Mouse (Mus musculus): ENCODE results near the gene Amdhd2. TPM values are rescaled to one million over a fixed set of nuclear protein-coding genes. Genes with fewer than 3 reads are reported as not detected.
"Not testable (repeated sequence)": the region's sequence is repeated elsewhere in the genome, so short reads cannot be mapped to it uniquely, and the experiment has no call there.

Gene Amdhd2
- polyA plus RNA-seq, 1 experiment from 2014 or later: 30.8 TPM

DNA sequence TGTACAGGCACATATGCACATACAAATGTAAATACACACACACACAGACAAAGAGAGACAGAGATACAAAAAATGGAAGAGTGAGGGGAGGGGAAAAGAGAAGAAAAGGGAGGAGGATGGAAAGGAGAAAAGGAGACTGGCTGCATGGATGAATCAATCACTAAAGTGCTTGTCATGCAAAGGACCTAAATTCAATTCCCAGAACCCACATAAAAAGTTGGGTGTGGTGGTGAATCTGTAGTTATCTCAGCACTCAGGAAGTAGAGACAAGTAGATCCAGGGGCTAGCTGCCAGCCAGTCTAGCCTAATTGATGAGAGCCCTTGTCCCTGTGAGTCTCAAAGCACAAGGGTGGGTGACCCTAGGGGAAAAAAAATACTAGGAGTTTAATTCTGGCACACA lies 29.5 kb downstream of the Amdhd2 start:
- H3K36me3 ChIP-seq (ENCODE audit: control insufficient read depth, insufficient read depth, low read length): no peaks in the 10 kb centered on the region
- no peak for ATAC-seq (ENCODE audit: low read depth)
- H3K9ac ChIP-seq (ENCODE audit: low read length): no peak overlapping the region
- no peak overlapping the region for H3K27ac ChIP-seq (ENCODE audit: low read length)
- peaks cover 6% of the 10 kb centered on the region; the same call in 1 of the 2 replicates for H3K4me1 ChIP-seq (replicated peaks; ENCODE audit: control insufficient read depth, insufficient read depth, low read length)
- H3K27me3 ChIP-seq (ENCODE audit: control insufficient read depth, insufficient read depth, low read depth, low read length): no peaks in the 10 kb centered on the region
- H3K4me2 ChIP-seq (ENCODE audit: low read depth, low read length): no peak overlapping the region
- H3K4me3 ChIP-seq (ENCODE audit: low read length): no peak overlapping the region
- no peaks in the 10 kb centered on the region for H3K9me3 ChIP-seq (ENCODE audit: control insufficient read depth, low read length)

DNA sequence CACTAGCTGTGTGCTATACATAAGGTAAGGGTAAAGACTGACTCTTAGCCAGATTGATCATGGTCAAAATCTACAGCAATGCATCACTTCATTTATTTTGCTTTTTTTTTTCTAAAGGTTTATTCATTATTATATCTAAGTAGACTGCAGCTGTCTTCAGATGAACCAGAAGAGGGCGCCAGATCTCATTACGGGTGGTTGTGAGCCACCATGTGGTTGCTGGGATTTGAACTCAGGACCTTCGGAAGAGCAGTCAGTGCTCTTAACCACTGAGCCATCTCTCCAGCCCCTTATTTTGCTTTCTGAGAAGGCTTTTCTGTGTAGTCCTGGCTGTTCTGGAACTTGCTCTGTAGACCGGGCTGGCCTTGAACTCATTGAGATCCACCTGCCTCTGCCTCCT lies 30.6 kb downstream of the Amdhd2 start:
- H3K9ac ChIP-seq (ENCODE audit: low read length); H3K4me3 ChIP-seq (ENCODE audit: low read length); H3K9me3 ChIP-seq (ENCODE audit: control insufficient read depth, low read length); H3K27ac ChIP-seq (ENCODE audit: low read length); H3K27me3 ChIP-seq (ENCODE audit: control insufficient read depth, insufficient read depth, low read depth, low read length); ATAC-seq (ENCODE audit: low read depth); H3K36me3 ChIP-seq (ENCODE audit: control insufficient read depth, insufficient read depth, low read length); H3K4me1 ChIP-seq (replicated peaks; ENCODE audit: control insufficient read depth, insufficient read depth, low read length); H3K4me2 ChIP-seq (ENCODE audit: low read depth, low read length): not testable (repeated sequence)
- 94% methylated on average over 4 of the region's 4 CpGs for WGBS

DNA sequence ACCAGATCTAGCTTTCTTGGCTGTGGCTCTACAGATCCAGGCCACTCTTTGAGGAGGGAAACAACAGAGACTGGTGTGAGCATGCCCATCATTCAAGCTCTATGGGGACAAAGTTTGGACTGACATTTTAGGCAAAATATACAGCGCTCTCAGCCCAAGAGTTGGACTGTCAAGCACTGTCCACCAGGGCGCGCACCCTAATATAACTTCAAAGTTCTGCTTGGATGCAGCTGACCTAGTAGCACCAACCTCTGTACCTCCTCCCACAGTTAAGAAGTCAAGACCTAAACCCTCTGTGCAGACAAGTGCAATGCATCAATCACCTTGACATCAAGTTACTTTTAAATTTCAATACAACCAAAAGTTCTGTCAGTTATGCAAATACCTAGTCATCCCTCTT lies 32.0 kb downstream of the Amdhd2 start:
- Histone ChIP-seq H3K36me3 (ENCODE audit: control insufficient read depth, insufficient read depth, low read length) (no peaks in the 10 kb centered on the region), H3K4me2 (ENCODE audit: low read depth, low read length) (no peak overlapping the region), H3K27ac (ENCODE audit: low read length) (no peak overlapping the region), H3K9me3 (ENCODE audit: control insufficient read depth, low read length) (no peaks in the 10 kb centered on the region), H3K9ac (ENCODE audit: low read length) (no peak overlapping the region), H3K4me3 (ENCODE audit: low read length) (no peak overlapping the region), H3K27me3 (ENCODE audit: control insufficient read depth, insufficient read depth, low read depth, low read length) (no peaks in the 10 kb centered on the region), H3K4me1 (replicated peaks; ENCODE audit: control insufficient read depth, insufficient read depth, low read length) (peaks cover 3% of the 10 kb centered on the region; the same call in 1 of the 2 replicates)
- WGBS: 89% methylated on average over 3 of the region's 3 CpGs
- no peak for ATAC-seq (ENCODE audit: low read depth)

DNA sequence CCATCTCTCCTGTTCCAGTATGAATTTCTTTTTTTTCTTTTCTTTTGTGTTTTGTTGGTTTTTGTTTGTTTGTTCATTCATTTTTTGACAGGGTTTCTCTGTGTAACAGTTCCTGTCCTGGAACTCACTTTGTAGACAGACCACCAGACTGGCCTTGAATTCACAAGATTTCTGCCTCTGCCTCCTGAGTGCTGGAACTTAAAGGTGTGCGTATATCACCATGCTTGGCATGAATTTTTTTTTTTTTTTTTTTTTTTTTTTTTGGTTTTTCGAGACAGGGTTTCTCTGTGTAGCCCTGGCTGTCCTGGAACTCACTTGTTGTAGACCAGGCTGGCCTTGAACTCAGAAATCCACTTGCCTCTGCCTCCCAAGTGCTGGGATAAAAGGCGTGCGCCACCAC lies 34.3 kb downstream of the Amdhd2 start:
- H3K4me2 ChIP-seq (ENCODE audit: low read depth, low read length); H3K27ac ChIP-seq (ENCODE audit: low read length); H3K36me3 ChIP-seq (ENCODE audit: control insufficient read depth, insufficient read depth, low read length); H3K4me1 ChIP-seq (replicated peaks; ENCODE audit: control insufficient read depth, insufficient read depth, low read length); H3K9ac ChIP-seq (ENCODE audit: low read length); H3K9me3 ChIP-seq (ENCODE audit: control insufficient read depth, low read length); H3K27me3 ChIP-seq (ENCODE audit: control insufficient read depth, insufficient read depth, low read depth, low read length); ATAC-seq (ENCODE audit: low read depth); H3K4me3 ChIP-seq (ENCODE audit: low read length): not testable (repeated sequence)
- WGBS: 83% methylated on average over 4 of the region's 4 CpGs

DNA sequence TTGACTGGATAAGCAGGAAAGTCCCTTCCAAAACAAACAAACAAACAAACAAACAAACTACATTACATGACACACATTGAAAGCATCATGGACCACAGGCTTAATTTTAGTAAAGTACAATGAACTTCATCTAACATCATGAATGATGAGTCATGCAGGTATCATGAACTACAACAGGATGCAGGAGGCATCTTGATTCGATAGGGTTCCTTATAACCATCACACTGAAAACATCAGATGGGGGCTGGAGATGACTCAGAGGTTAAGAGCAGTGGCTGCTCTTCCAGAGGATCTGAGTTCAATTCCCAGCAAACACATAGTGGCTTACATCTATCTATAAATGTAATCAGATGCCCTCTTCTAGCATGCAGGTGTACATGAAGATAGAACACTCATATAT lies 36.0 kb downstream of the Amdhd2 start:
- H3K36me3 ChIP-seq (ENCODE audit: control insufficient read depth, insufficient read depth, low read length): no peaks in the 10 kb centered on the region
- H3K4me3 ChIP-seq (ENCODE audit: low read length): no peak overlapping the region
- no peaks in the 10 kb centered on the region for H3K9me3 ChIP-seq (ENCODE audit: control insufficient read depth, low read length)
- no peak overlapping the region for H3K4me2 ChIP-seq (ENCODE audit: low read depth, low read length)
- H3K9ac ChIP-seq (ENCODE audit: low read length): no peak overlapping the region
- H3K27me3 ChIP-seq (ENCODE audit: control insufficient read depth, insufficient read depth, low read depth, low read length): no peaks in the 10 kb centered on the region
- peaks cover 3% of the 10 kb centered on the region; the same call in 1 of the 2 replicates for H3K4me1 ChIP-seq (replicated peaks; ENCODE audit: control insufficient read depth, insufficient read depth, low read length)
- no peak overlapping the region for H3K27ac ChIP-seq (ENCODE audit: low read length)
- 89% methylated on average over 1 of the region's 1 CpGs for WGBS
- no peak for ATAC-seq (ENCODE audit: low read depth)

DNA sequence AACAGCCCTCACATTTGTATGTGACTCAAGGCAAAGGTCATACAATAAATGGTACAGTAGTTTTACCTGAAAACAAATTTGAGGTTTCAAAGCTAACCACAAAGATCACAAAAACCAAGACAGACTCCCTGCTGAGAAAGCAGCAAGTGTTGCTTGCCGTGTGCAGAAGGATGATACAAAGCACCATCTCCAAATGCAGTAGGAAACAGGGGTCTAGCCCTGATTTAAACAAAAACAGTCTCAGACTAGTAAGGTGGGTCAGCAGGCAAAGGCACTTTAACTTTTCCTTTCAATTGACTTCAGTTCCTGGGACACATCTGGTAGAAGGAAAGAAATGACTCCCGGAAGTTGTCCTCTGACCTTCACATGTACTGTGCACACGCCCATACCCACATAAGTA lies 36.8 kb downstream of the Amdhd2 start:
- Histone ChIP-seq H3K4me1 (replicated peaks; ENCODE audit: control insufficient read depth, insufficient read depth, low read length) (peaks cover 3% of the 10 kb centered on the region; the same call in 1 of the 2 replicates), H3K36me3 (ENCODE audit: control insufficient read depth, insufficient read depth, low read length) (no peaks in the 10 kb centered on the region), H3K9me3 (ENCODE audit: control insufficient read depth, low read length) (no peaks in the 10 kb centered on the region), H3K4me2 (ENCODE audit: low read depth, low read length) (no peak overlapping the region), H3K9ac (ENCODE audit: low read length) (no peak overlapping the region), H3K27me3 (ENCODE audit: control insufficient read depth, insufficient read depth, low read depth, low read length) (no peaks in the 10 kb centered on the region), H3K4me3 (ENCODE audit: low read length) (no peak overlapping the region), H3K27ac (ENCODE audit: low read length) (no peak overlapping the region)
- WGBS: 70% methylated on average over 3 of the region's 3 CpGs
- ATAC-seq (ENCODE audit: low read depth): no peak

DNA sequence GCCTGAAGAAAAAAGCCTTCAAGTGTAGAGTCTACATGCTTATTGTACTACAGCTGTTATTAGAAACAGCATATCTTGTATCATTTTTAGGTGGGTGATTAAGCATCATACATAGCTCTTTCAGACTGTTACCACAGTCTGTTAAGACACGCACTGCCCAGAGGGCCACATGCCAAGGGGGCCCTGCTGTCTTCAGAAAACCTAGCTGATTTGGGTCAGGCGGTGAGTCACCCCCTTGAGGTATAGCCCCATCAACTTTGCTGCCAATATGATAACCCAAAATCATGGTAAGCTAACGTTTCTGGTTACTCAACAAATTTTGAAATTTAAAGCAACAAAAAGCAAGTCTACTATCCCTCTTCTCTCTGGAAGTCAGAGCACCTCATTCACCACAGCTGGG lies 44.1 kb downstream of the Amdhd2 start:
- Histone ChIP-seq H3K9ac (ENCODE audit: low read length) (no peak overlapping the region), H3K36me3 (ENCODE audit: control insufficient read depth, insufficient read depth, low read length) (no peaks in the 10 kb centered on the region), H3K4me2 (ENCODE audit: low read depth, low read length) (no peak overlapping the region), H3K27ac (ENCODE audit: low read length) (no peak overlapping the region), H3K9me3 (ENCODE audit: control insufficient read depth, low read length) (no peaks in the 10 kb centered on the region), H3K27me3 (ENCODE audit: control insufficient read depth, insufficient read depth, low read depth, low read length) (no peaks in the 10 kb centered on the region), H3K4me3 (ENCODE audit: low read length) (no peak overlapping the region), H3K4me1 (replicated peaks; ENCODE audit: control insufficient read depth, insufficient read depth, low read length) (peaks cover 5% of the 10 kb centered on the region; the same call in 1 of the 2 replicates)
- ATAC-seq (ENCODE audit: low read depth): no peak
- 71% methylated on average over 3 of the region's 3 CpGs for WGBS

DNA sequence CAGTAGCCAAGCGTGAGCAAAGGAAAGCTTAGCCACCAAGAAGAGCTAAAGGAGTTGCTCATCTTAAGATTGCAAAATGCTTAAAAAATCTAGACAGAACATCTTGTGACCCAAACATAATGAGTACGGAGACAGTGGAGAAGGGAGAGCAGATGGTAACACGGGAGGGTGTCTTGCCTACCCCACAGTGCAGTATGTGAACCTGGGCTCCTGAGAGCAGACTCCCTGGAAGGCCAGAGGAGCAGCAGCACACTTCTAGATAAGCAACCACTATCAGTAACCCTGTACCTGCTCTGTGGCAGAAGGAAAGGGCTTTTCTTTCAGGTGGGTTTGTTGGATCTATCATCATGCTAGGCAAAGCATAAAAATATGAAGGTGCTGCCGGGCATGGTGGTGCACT lies 50.5 kb downstream of the Amdhd2 start:
- no peak overlapping the region for H3K27ac ChIP-seq (ENCODE audit: low read length)
- H3K9ac ChIP-seq (ENCODE audit: low read length): no peak overlapping the region
- no peak overlapping the region for H3K4me3 ChIP-seq (ENCODE audit: low read length)
- peaks cover 10% of the 10 kb centered on the region; the same call in 1 of the 2 replicates for H3K4me1 ChIP-seq (replicated peaks; ENCODE audit: control insufficient read depth, insufficient read depth, low read length)
- no peaks in the 10 kb centered on the region for H3K9me3 ChIP-seq (ENCODE audit: control insufficient read depth, low read length)
- H3K27me3 ChIP-seq (ENCODE audit: control insufficient read depth, insufficient read depth, low read depth, low read length): no peaks in the 10 kb centered on the region
- no peak overlapping the region for H3K4me2 ChIP-seq (ENCODE audit: low read depth, low read length)
- ATAC-seq (ENCODE audit: low read depth): no peak
- 84% methylated on average over 4 of the region's 4 CpGs for WGBS
- no peaks in the 10 kb centered on the region for H3K36me3 ChIP-seq (ENCODE audit: control insufficient read depth, insufficient read depth, low read length)

DNA sequence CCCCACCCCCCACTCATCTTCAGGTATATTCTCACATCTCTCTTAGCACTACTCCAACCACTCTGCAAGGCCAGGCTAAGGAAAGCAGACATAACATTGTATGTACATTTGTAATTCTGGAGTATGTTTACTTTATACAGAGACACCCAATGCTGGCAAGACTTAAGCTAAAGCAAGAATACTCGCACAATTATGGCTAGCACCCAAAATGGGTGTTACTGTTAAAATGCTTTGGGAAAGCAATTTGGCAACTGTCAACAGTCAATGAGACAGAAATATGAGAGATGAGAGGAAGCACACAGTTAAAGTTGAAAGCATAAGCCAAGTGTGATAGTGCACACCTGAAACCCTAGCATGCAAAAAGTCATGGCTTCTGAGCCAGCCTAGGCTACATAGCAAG lies 52.3 kb downstream of the Amdhd2 start:
- no peak overlapping the region for H3K4me3 ChIP-seq (ENCODE audit: low read length)
- ATAC-seq (ENCODE audit: low read depth): peak; percentile 28; the same call in 1 of the 2 replicates
- 31% methylated on average over 1 of the region's 1 CpGs for WGBS

DNA sequence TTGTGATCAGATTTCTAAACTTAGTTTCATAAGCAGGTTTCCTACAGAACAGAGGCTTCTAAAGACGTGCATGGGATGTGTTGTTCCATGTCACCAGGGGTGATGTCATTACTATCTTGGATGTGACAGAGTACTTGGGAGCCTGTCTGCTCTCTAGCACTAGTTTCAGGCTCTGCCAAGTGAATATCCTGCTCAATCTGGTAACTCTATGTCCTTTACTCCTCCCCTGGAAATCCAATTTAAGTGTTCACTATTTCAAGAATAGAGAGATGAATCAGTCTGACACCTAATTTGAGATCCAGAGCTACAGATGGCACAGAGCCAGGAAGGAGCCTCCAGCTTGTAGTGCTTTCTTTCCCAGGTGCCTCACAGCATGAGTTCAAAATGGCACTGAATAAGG lies 54.7 kb downstream of the Amdhd2 start:
- H3K36me3 ChIP-seq (ENCODE audit: control insufficient read depth, insufficient read depth, low read length): peaks cover 4% of the 10 kb centered on the region
- 0 out of 2 replicates have a peak, but pooled peaks cover 5% of the 10 kb centered on the region for H3K4me1 ChIP-seq (replicated peaks; ENCODE audit: control insufficient read depth, insufficient read depth, low read length)
- no peak overlapping the region for H3K9ac ChIP-seq (ENCODE audit: low read length)
- no peak for ATAC-seq (ENCODE audit: low read depth)
- no peaks in the 10 kb centered on the region for H3K9me3 ChIP-seq (ENCODE audit: control insufficient read depth, low read length)
- H3K27ac ChIP-seq (ENCODE audit: low read length): no peak overlapping the region
- WGBS: 60% methylated on average over 1 of the region's 1 CpGs
- no peak overlapping the region for H3K4me2 ChIP-seq (ENCODE audit: low read depth, low read length)
- H3K27me3 ChIP-seq (ENCODE audit: control insufficient read depth, insufficient read depth, low read depth, low read length): no peaks in the 10 kb centered on the region
- no peak overlapping the region for H3K4me3 ChIP-seq (ENCODE audit: low read length)

More for the DNA sequence above, 52.3 kb downstream of the Amdhd2 start:
- Histone ChIP-seq H3K9ac (ENCODE audit: low read length) (no peak overlapping the region), H3K4me2 (ENCODE audit: low read depth, low read length) (no peak overlapping the region), H3K9me3 (ENCODE audit: control insufficient read depth, low read length) (no peaks in the 10 kb centered on the region), H3K36me3 (ENCODE audit: control insufficient read depth, insufficient read depth, low read length) (no peaks in the 10 kb centered on the region), H3K27me3 (ENCODE audit: control insufficient read depth, insufficient read depth, low read depth, low read length) (no peaks in the 10 kb centered on the region), H3K27ac (ENCODE audit: low read length) (no peak overlapping the region), H3K4me1 (replicated peaks; ENCODE audit: control insufficient read depth, insufficient read depth, low read length) (peaks cover 9% of the 10 kb centered on the region; the same call in 1 of the 2 replicates)
